Mouse (Mus musculus): Measurements from ENCODE around the gene BC029722. TPM values are rescaled to one million over a fixed set of nuclear protein-coding genes. Genes with fewer than 3 reads are reported as not detected.

Gene BC029722
- polyA plus RNA-seq, 1 experiment from 2014 or later = 10.8 TPM

GRCm38 (mm10) chr2:155816179-155816578 lies 3.0 kb downstream of the BC029722 start:
- WGBS = 100% methylated on average over 1 of the region's 1 CpGs
- no peak overlapping the region for H3K4me2 ChIP-seq (ENCODE audit: low read depth, low read length)
- no peaks in the 10 kb centered on the region for H3K27me3 ChIP-seq (replicated peaks; ENCODE audit: control insufficient read depth, insufficient read depth, low read length)
- ATAC-seq (ENCODE audit: low read depth) = no peak
- H3K4me3 ChIP-seq (ENCODE audit: low read depth, low read length) = no peak overlapping the region
- no peak for DNase-seq (ENCODE audit: low spot score)
- no peak overlapping the region for H3K9ac ChIP-seq (ENCODE audit: low read depth, low read length)
- H3K36me3 ChIP-seq (ENCODE audit: control insufficient read depth, insufficient read depth, low read length) = peaks cover 17% of the 10 kb centered on the region
- H3K27ac ChIP-seq (replicated peaks; ENCODE audit: low read depth, low read length) = no peak overlapping the region
- H3K9me3 ChIP-seq (ENCODE audit: control insufficient read depth, low read length) = no peaks in the 10 kb centered on the region
- 0 out of 2 replicates have a peak, but pooled peaks cover 6% of the 10 kb centered on the region for H3K4me1 ChIP-seq (ENCODE audit: control insufficient read depth, insufficient read depth, low read length)

GRCm38 (mm10) chr2:155814829-155815228 lies 4.4 kb downstream of the BC029722 start:
- Histone ChIP-seq H3K9ac (ENCODE audit: low read depth, low read length) (no peak overlapping the region), H3K4me3 (ENCODE audit: low read depth, low read length) (no peak overlapping the region), H3K4me2 (ENCODE audit: low read depth, low read length) (no peak overlapping the region), H3K9me3 (ENCODE audit: control insufficient read depth, low read length) (no peaks in the 10 kb centered on the region), H3K36me3 (ENCODE audit: control insufficient read depth, insufficient read depth, low read length) (peaks cover 4% of the 10 kb centered on the region; the same call in 1 of the 2 replicates), H3K4me1 (ENCODE audit: control insufficient read depth, insufficient read depth, low read length) (0 out of 2 replicates have a peak, but pooled peaks cover 6% of the 10 kb centered on the region), H3K27ac (replicated peaks; ENCODE audit: low read depth, low read length) (no peak overlapping the region), H3K27me3 (replicated peaks; ENCODE audit: control insufficient read depth, insufficient read depth, low read length) (no peaks in the 10 kb centered on the region)
- WGBS = 21% methylated on average over 5 of the region's 5 CpGs
- DNase-seq (ENCODE audit: low spot score) (peak; percentile 22), ATAC-seq (ENCODE audit: low read depth) (no peak)

GRCm38 (mm10) chr2:155812637-155813036 lies 6.6 kb downstream of the BC029722 start:
- Histone ChIP-seq H3K27me3 (replicated peaks; ENCODE audit: control insufficient read depth, insufficient read depth, low read length) (no peaks in the 10 kb centered on the region), H3K27ac (replicated peaks; ENCODE audit: low read depth, low read length) (no peak overlapping the region), H3K9me3 (ENCODE audit: control insufficient read depth, low read length) (no peaks in the 10 kb centered on the region), H3K9ac (ENCODE audit: low read depth, low read length) (no peak overlapping the region), H3K4me3 (ENCODE audit: low read depth, low read length) (no peak overlapping the region), H3K36me3 (ENCODE audit: control insufficient read depth, insufficient read depth, low read length) (no peaks in the 10 kb centered on the region), H3K4me2 (ENCODE audit: low read depth, low read length) (no peak overlapping the region), H3K4me1 (ENCODE audit: control insufficient read depth, insufficient read depth, low read length) (no peaks in the 10 kb centered on the region)
- ATAC-seq (ENCODE audit: low read depth) (no peak), DNase-seq (ENCODE audit: low spot score) (no peak)
- WGBS = 86% methylated on average over 4 of the region's 4 CpGs

- no peak for ATAC-seq (ENCODE audit: low read depth)
- H3K4me2 ChIP-seq (ENCODE audit: low read depth, low read length) = no peak overlapping the region
- no peaks in the 10 kb centered on the region for H3K27me3 ChIP-seq (replicated peaks; ENCODE audit: control insufficient read depth, insufficient read depth, low read length)
Measured at GRCm38 (mm10) chr2:155811821-155812396, 7.3 kb downstream of the BC029722 start.

GRCm38 (mm10) chr2:155809620-155810019 lies 9.6 kb downstream of the BC029722 start:
- H3K4me3 ChIP-seq (ENCODE audit: low read depth, low read length) = no peak overlapping the region
- H3K27me3 ChIP-seq (replicated peaks; ENCODE audit: control insufficient read depth, insufficient read depth, low read length) = no peaks in the 10 kb centered on the region
- H3K36me3 ChIP-seq (ENCODE audit: control insufficient read depth, insufficient read depth, low read length) = no peaks in the 10 kb centered on the region
- no peaks in the 10 kb centered on the region for H3K4me1 ChIP-seq (ENCODE audit: control insufficient read depth, insufficient read depth, low read length)
- ATAC-seq (ENCODE audit: low read depth) = no peak
- no peak overlapping the region for H3K27ac ChIP-seq (replicated peaks; ENCODE audit: low read depth, low read length)
- DNase-seq (ENCODE audit: low spot score) = no peak
- no peaks in the 10 kb centered on the region for H3K9me3 ChIP-seq (ENCODE audit: control insufficient read depth, low read length)
- H3K9ac ChIP-seq (ENCODE audit: low read depth, low read length) = no peak overlapping the region
- 81% methylated on average over 4 of the region's 4 CpGs for WGBS
- H3K4me2 ChIP-seq (ENCODE audit: low read depth, low read length) = no peak overlapping the region

More at GRCm38 (mm10) chr2:155811821-155812396, 7.3 kb downstream of the BC029722 start:
- Histone ChIP-seq H3K9ac (ENCODE audit: low read depth, low read length) (no peak overlapping the region), H3K27ac (replicated peaks; ENCODE audit: low read depth, low read length) (no peak overlapping the region), H3K9me3 (ENCODE audit: control insufficient read depth, low read length) (no peaks in the 10 kb centered on the region), H3K36me3 (ENCODE audit: control insufficient read depth, insufficient read depth, low read length) (no peaks in the 10 kb centered on the region), H3K4me3 (ENCODE audit: low read depth, low read length) (no peak overlapping the region), H3K4me1 (ENCODE audit: control insufficient read depth, insufficient read depth, low read length) (no peaks in the 10 kb centered on the region)
- peak; percentile 50 for DNase-seq (ENCODE audit: low spot score)
- 42% methylated on average over 16 of the region's 16 CpGs for WGBS

- DNase-seq (ENCODE audit: low spot score) = no peak
- Histone ChIP-seq H3K4me2 (ENCODE audit: low read depth, low read length) (no peak overlapping the region), H3K36me3 (ENCODE audit: control insufficient read depth, insufficient read depth, low read length) (no peaks in the 10 kb centered on the region), H3K27me3 (replicated peaks; ENCODE audit: control insufficient read depth, insufficient read depth, low read length) (no peaks in the 10 kb centered on the region), H3K9me3 (ENCODE audit: control insufficient read depth, low read length) (no peaks in the 10 kb centered on the region), H3K9ac (ENCODE audit: low read depth, low read length) (no peak overlapping the region), H3K4me1 (ENCODE audit: control insufficient read depth, insufficient read depth, low read length) (no peaks in the 10 kb centered on the region), H3K27ac (replicated peaks; ENCODE audit: low read depth, low read length) (no peak overlapping the region), H3K4me3 (ENCODE audit: low read depth, low read length) (no peak overlapping the region)
- WGBS = 73% methylated on average over 4 of the region's 4 CpGs
- no peak for ATAC-seq (ENCODE audit: low read depth)
Measured at GRCm38 (mm10) chr2:155807408-155807807, 11.8 kb downstream of the BC029722 start.

- Histone ChIP-seq H3K9me3 (ENCODE audit: control insufficient read depth, low read length) (no peaks in the 10 kb centered on the region), H3K9ac (ENCODE audit: low read depth, low read length) (no peak overlapping the region), H3K27ac (replicated peaks; ENCODE audit: low read depth, low read length) (no peak overlapping the region), H3K36me3 (ENCODE audit: control insufficient read depth, insufficient read depth, low read length) (no peaks in the 10 kb centered on the region), H3K27me3 (replicated peaks; ENCODE audit: control insufficient read depth, insufficient read depth, low read length) (no peaks in the 10 kb centered on the region), H3K4me3 (ENCODE audit: low read depth, low read length) (no peak overlapping the region), H3K4me1 (ENCODE audit: control insufficient read depth, insufficient read depth, low read length) (no peaks in the 10 kb centered on the region), H3K4me2 (ENCODE audit: low read depth, low read length) (no peak overlapping the region)
- ATAC-seq (ENCODE audit: low read depth) = no peak
- DNase-seq (ENCODE audit: low spot score) = no peak
- WGBS = 60% methylated on average over 5 of the region's 5 CpGs
Measured at GRCm38 (mm10) chr2:155806548-155806947, 12.7 kb downstream of the BC029722 start.

GRCm38 (mm10) chr2:155805925-155806255 lies 13.3 kb downstream of the BC029722 start:
- Histone ChIP-seq H3K4me3 (ENCODE audit: low read depth, low read length) (no peak overlapping the region), H3K4me1 (ENCODE audit: control insufficient read depth, insufficient read depth, low read length) (no peaks in the 10 kb centered on the region), H3K9ac (ENCODE audit: low read depth, low read length) (no peak overlapping the region), H3K27ac (replicated peaks; ENCODE audit: low read depth, low read length) (no peak overlapping the region), H3K4me2 (ENCODE audit: low read depth, low read length) (no peak overlapping the region), H3K27me3 (replicated peaks; ENCODE audit: control insufficient read depth, insufficient read depth, low read length) (no peaks in the 10 kb centered on the region), H3K36me3 (ENCODE audit: control insufficient read depth, insufficient read depth, low read length) (no peaks in the 10 kb centered on the region), H3K9me3 (ENCODE audit: control insufficient read depth, low read length) (no peaks in the 10 kb centered on the region)
- ATAC-seq (ENCODE audit: low read depth) (no peak), DNase-seq (ENCODE audit: low spot score) (no peak)
- 86% methylated on average over 6 of the region's 6 CpGs for WGBS

- Histone ChIP-seq H3K36me3 (ENCODE audit: control insufficient read depth, insufficient read depth, low read length) (no peaks in the 10 kb centered on the region), H3K27me3 (replicated peaks; ENCODE audit: control insufficient read depth, insufficient read depth, low read length) (no peaks in the 10 kb centered on the region), H3K4me3 (ENCODE audit: low read depth, low read length) (no peak overlapping the region), H3K9ac (ENCODE audit: low read depth, low read length) (no peak overlapping the region), H3K9me3 (ENCODE audit: control insufficient read depth, low read length) (no peaks in the 10 kb centered on the region), H3K4me2 (ENCODE audit: low read depth, low read length) (no peak overlapping the region), H3K4me1 (ENCODE audit: control insufficient read depth, insufficient read depth, low read length) (no peaks in the 10 kb centered on the region), H3K27ac (replicated peaks; ENCODE audit: low read depth, low read length) (no peak overlapping the region)
- 49% methylated on average over 6 of the region's 6 CpGs for WGBS
- DNase-seq (ENCODE audit: low spot score) (peak; percentile 11), ATAC-seq (ENCODE audit: low read depth) (no peak)
Measured at GRCm38 (mm10) chr2:155805231-155805924, 13.8 kb downstream of the BC029722 start.
